Mouse (Mus musculus) B cell, adult (primary cell): ENCODE data around the gene Slc47a2. TPM values are rescaled to one million over a fixed set of nuclear protein-coding genes. Genes with fewer than 3 reads are reported as not detected.

Source experiments
- total RNA-seq: library from RNA; stranded (reverse); gene quantifications from 4 replicates; pipeline ENCODE4 v1.2.4, GENCODE M21; 2023; ENCODE audit not compliant: inconsistent age

The Slc47a2 gene
- total RNA-seq: not detected in 4 replicates

GRCm38 (mm10) chr11:61342505-61343420, at the start of gene Slc47a2:
Gene Slc47a2, minus strand, starts transcription at chr11:61342860.

GRCm38 (mm10) chr11:61377881-61378613, 35.4 kb upstream of the Slc47a2 start, which contains the start of gene Slc47a1:
Gene Slc47a1, minus strand, starts transcription at chr11:61378345.

GRCm38 (mm10) chr11:61266551-61267533, 75.8 kb downstream of the Slc47a2 start, which contains the start of gene Aldh3a2:
Gene Aldh3a2, minus strand, starts transcription at chr11:61267464.

Other genes with a start within 250 kb of the Slc47a2 start
- 162 to 190 TPM (median 177 TPM) in 4 replicates for gene Tnfrsf13b, start 216.1 kb downstream of the Slc47a2 start, total RNA-seq
- 58.4 to 65.6 TPM (median 63.7 TPM) in 4 replicates for gene Usp22, start 167.8 kb downstream of the Slc47a2 start, total RNA-seq
- gene Aldh3a1, start 135.3 kb downstream of the Slc47a2 start, total RNA-seq: not detected in 4 replicates
- gene Aldh3a2, start 75.4 kb downstream of the Slc47a2 start, total RNA-seq: 44.6 to 50.7 TPM (median 48.5 TPM) in 4 replicates
- not detected in 4 replicates for gene Slc47a1, start 35.5 kb upstream of the Slc47a2 start, total RNA-seq
- not detected in 4 replicates for gene Rnf112, start 111.3 kb upstream of the Slc47a2 start, total RNA-seq
- not detected in 4 replicates for gene Mfap4, start 142.6 kb upstream of the Slc47a2 start, total RNA-seq
- gene Mapk7, start 151.5 kb upstream of the Slc47a2 start, total RNA-seq: 23.1 to 26.2 TPM (median 25.5 TPM) in 4 replicates
- 0.93 to 1.6 TPM in 2 of 4 replicates, not detected in the others for gene B9d1, start 162.3 kb upstream of the Slc47a2 start, total RNA-seq
- gene Epn2, start 236.8 kb upstream of the Slc47a2 start, total RNA-seq: 3.2 to 8.6 TPM (median 5.8 TPM) in 4 replicates